Mouse (Mus musculus): ENCODE data around the gene Ddx24. TPM values are rescaled to one million over a fixed set of nuclear protein-coding genes. Genes with fewer than 3 reads are reported as not detected.

The Ddx24 gene
- total RNA-seq, 2 experiments from 2014 or later: 127 to 134 TPM

GRCm38 (mm10) chr12:103391098-103391497, 34.5 kb downstream of the Ddx24 start:
- DNase-seq (ENCODE audit: low spot score in 2 of 2): no peak

DNA sequence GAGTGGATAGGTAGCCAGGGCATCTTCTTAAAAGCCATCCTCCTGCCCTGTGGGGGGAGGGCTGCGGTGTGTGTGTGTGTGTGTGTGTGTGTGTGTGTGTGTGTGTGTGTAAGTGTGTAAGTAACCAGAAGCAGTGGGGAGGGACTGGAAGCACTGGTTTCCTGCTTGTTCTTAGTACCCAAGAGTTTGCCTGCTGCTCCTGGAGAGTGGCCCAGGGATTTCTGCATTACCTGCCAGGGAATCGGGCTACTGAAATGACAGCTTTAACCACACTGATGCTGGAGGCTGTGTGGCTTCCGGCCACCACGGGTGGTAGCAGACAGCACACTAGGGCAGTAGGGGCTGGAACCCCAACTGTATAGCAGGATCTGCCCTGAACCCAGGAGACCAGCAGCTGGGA, 35.6 kb downstream of the Ddx24 start:
- no peak for DNase-seq (ENCODE audit: low spot score in 2 of 2)

GRCm38 (mm10) chr12:103389348-103389727, 36.3 kb downstream of the Ddx24 start:
- no peak for DNase-seq (ENCODE audit: low spot score in 2 of 2)

DNA sequence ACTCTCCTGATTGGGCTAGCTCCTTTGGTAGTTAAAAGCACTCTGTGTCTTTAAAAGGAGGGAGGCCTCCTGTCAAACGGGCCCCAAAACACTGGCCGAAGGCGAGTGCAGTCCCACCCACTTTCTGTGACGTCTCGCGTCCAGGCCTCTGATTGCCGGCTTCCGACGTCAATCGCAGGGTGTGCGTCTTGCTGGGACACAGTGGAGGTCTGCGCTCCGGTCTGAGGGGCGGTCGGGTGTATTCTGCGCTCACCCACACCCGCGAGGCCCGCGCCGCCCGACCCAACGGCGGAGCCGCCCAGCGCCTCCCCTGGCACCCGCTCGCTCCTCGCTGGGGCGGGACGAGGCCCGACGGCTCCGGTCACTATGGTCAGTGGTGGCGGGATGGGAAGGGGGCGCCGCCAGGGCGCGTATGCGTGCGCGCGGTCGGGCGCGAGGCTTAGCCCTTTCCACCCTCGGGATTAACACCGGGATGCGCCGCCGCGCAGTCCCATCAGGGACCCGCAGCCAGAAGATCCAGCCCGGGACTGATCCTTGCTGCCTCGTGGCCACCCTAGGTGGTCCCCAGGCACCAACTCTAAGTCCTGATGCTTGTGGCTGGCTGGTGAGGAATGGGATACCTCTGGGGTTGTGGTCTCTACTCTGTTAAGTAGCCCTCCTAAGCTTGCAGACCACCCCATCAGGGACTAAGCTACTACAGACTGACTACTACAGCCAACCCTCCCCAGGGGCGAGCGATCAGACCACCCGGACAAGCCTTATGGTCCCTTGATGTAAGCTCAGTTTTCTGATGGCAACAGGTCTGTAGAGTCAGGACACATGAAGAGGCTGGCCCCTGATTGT, 36.9 kb downstream of the Ddx24 start, which contains the start of gene Otub2:
Otub2 (plus strand) TSS at position 178 of the 843 bp plus-strand sequence.
- DNase-seq (ENCODE audit: low spot score in 2 of 2): peak; percentile 95

GRCm38 (mm10) chr12:103380226-103380625, 45.4 kb downstream of the Ddx24 start:
- no peak for DNase-seq (ENCODE audit: low spot score in 2 of 2)

DNA sequence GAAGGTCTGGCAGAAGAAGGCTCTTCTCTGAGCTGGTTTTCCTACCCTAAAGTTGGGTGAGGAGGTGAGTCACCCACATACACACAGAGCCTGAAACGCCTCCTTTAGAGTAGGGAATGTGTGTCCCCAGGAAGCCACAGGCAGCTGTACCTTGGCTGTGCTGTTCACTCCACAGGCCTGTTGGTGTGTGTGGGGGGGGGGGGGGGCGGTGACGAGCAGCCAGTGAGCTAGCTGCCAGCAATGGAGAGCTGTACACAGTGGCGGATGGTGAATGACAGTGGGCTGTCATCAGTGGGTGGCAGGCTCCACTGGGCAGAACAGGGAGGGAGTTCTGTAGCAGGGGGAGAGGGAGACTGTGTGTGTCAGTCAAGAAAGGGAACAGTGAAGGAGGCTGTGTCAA, 48.9 kb downstream of the Ddx24 start:
- no peak for DNase-seq (ENCODE audit: low spot score in 2 of 2)

DNA sequence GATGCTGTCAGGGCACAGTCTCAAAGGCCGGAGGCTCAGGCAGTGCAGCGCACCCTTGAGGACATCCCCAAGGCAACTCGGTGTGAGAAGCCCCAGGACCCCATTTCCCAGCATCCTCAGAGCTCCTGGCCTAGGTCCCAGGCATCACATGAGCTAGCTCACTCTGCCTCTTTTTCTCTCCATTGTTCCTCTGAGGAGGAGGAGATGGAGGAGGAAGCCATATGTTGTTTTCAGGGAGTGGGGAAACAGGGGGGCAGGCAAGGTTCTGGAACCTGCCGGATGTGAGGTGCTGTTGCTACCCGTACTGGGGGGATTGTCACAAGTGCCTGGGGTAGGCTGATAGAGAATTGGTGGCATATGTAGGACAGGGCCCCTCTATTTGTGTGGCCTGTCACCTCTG, 49.5 kb downstream of the Ddx24 start:
- no peak for DNase-seq (ENCODE audit: low spot score in 2 of 2)

DNA sequence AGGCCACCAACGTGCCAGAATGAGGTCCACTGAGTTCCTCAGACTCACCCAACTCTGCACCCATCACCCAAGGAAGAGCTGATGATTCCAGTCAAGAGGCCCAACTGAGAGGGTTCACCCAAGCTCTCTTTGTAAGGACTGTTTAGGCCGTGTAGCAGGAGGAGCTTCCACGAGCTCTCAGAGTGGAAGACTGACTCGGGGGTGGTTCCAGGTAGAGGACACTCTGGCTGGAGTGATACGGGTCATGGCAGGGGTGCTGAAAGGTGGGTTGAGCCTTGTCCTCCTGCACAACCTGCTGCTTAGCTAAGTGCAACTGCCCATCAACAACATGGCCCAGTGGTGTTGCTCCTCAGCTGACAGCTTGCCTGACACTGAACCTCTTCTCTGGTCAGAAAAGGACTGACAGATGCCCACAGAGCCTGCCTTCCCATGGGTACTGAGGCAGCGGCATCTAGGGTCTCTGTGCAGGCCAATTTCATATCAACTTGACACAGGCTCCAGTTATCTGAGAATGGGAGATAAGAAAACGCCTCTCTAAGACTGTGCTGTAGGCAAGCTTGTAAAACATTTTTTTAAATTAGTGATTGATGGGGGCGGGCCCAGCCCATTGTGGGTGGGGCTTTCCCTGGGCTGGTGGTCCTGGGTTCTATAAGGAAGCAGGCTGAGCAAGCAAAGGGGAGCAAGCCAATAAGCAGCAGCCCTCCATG, 51.9 kb downstream of the Ddx24 start:
- DNase-seq (ENCODE audit: low spot score in 2 of 2): no peak

GRCm38 (mm10) chr12:103371711-103372110, 53.9 kb downstream of the Ddx24 start:
- peak; percentile 52 to 58 for DNase-seq (ENCODE audit: low spot score in 2 of 2)

GRCm38 (mm10) chr12:103370861-103371260, 54.8 kb downstream of the Ddx24 start:
- DNase-seq (ENCODE audit: low spot score in 2 of 2): no peak

DNA sequence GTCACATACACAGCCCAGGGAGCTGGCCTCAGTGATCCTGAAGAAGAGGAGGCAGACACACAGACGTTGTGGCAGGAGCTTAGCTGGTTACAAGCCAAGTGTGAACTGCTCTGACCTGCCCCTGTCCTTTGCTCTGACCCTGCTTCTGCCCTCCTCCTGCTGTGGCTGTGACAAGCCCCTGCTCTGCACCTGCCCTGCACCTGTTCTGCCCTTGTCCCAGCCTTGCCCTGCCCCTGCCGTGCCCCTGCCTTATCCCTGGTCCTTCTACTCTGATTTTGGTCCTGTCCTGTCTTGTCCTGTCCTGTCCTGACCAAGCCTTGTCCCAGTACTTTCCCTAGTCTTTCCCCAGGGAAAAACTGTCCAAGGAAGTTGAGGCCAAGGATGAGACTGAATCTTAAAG, 56.9 kb downstream of the Ddx24 start:
- no peak for DNase-seq (ENCODE audit: low spot score in 2 of 2)

- DNase-seq (ENCODE audit: low spot score in 2 of 2): no peak
Observed at GRCm38 (mm10) chr12:103368326-103368669, 57.3 kb downstream of the Ddx24 start.

DNA sequence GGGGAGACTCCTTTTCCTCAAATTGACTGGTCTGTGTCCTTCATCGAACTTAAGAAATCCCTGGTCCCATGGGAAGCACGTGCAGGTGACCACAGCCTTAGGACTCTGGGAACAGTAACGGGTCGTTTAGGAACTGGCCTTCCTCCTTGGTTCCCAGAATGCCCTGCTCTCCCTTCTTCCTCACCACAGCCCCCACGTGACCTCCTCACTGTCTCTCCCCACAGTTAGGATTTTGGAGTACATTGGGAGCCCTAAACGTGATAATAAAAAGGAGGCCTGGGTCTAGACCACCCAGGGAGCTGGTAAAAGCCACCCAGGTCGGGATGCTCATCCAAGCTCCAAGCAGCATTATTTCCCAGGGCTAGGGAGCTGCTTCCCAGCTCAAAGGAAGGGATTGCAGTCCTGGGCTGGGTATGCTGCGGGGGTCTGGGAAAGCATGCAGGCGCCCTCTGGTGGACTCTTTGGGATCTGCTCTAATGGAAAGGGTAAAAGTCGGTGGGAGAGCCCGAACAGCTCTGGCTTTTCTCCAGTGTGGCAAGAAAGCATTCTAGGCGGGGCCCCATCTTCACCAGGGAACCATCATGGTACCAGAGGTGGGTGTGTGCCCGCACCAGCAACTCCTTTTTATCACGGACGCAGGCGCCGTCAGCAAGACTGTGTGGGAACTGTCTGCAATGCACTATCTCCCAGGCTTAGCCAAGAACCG, 57.9 kb downstream of the Ddx24 start:
- peak; percentile 61 to 72 for DNase-seq (ENCODE audit: low spot score in 2 of 2)

DNA sequence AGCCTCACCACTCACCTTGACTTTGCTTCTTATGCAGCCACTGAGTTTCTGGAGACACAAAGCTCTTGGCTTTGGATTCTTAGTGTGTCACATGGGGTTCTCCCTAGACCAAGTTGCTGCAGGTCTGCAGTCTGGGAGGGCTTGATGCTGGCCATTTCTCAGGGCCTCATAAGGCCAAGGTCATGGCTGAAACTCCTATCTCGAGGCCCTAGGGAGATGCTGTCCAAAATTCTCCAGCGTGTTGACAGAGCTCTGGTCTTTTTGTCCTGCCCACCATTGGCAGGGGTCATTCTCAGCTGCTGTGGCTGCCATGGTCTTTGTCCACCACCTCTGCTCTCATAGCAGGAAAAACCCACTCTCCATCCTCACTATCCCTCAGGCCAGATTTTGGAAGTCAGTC, 58.5 kb downstream of the Ddx24 start:
- DNase-seq (ENCODE audit: low spot score in 2 of 2): no peak

GRCm38 (mm10) chr12:103362336-103362735, 63.3 kb downstream of the Ddx24 start:
- DNase-seq (ENCODE audit: low spot score in 2 of 2): no peak

DNA sequence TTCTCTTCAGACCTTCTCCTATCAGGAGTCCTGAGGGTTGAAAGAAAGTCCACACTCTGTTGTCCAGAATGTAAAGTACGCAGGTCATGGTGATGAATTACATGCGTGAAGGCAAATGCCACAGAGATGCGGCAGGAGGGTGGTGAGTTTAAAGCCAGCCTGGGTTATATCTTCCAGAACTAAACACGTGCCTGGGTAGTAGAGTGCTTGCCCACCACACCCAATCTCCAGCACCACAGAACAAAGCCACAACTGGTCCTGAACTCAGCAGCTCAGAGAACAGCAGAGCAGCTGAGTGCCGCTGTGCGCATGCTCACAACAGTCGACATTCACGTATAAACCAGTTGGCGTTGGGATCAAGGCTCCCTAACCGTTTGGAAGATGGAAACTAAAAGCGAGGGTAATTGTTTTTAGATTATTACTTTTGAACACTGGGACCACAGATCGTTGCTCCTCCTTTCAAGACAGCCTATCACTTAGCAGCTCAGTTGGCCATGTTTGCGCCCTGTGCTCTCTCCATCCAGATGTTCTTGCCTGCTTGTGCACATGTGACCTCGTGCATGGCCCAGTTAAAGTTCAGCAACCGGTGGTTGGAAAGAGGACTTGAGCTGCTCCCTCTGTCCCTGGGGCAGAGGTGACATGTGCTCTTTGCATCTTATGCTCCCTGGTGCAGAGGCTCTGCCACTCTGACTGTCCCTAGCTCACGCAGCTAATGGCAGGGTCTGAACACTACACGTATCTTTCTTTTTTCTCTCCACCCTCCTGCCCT, 63.9 kb downstream of the Ddx24 start:
- DNase-seq (ENCODE audit: low spot score in 2 of 2): no peak

DNA sequence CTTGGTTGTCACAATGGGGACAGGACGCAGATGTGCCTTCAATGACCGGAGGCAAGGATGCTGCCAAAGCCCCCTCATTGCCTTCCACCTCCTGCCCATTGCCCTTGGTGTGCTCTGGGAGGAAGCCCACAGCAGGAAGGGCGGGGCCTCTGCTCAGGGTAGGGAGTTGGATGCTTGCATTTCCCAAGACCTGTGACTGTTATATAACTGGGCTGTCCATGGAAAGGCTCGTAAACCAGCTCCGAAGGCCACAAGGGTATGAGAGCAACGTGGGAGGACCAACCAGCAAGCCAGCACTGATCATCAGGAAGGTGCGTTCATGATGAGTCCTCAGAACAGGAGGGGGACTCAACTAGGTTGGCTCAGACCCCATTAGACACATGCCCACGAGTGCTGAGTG, 64.8 kb downstream of the Ddx24 start:
- DNase-seq (ENCODE audit: low spot score in 2 of 2): no peak

DNA sequence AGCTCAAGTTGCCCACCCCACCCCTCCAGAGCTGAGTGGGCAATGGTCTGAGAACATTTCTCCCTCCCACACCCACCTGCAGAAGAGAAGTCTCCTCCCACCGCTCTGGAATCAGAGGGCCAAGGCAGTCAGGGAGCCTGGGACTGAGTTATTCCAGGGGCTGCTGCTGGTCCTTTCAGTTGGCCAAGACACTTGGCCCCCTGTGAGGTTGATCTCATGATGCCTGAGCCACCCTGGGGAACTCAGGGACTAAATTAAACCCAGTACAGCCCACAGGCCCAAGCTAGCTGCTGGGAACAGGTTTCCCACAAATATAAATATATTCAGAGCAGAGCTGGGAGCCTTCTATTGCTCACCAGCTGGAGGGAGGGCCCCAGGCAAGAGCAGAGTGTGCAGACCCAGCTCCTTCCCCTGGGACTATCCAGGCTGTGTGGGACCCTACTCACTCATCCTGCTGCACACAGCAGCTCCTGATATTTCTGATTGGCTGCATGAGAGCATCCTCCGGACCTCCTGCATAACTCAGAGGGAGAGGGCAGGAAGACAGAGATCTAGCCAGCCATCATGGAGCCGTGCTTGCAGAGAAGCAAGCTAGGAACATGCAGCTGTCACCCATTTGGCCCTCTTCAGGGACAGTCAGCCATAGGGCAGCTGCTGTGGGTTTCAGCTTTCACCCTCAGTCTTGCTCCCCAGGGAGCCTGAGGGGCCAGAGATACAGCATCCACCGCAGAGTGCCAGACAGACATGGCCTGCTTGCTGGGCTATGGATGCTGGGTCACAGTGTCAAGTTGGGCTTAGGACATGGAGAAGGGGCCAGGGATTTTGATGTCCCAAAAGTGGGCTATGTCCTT, 66.5 kb downstream of the Ddx24 start:
- no peak for DNase-seq (ENCODE audit: low spot score in 2 of 2)

GRCm38 (mm10) chr12:103358216-103358615, 67.4 kb downstream of the Ddx24 start:
- no peak for DNase-seq (ENCODE audit: low spot score in 2 of 2)

All from adrenal gland, adult 18-20 months (tissue).